Mouse (Mus musculus): ENCODE results near the gene Pou2f3. TPM values are rescaled to one million over a fixed set of nuclear protein-coding genes. Genes with fewer than 3 reads are reported as not detected.

The Pou2f3 gene
- total and polyA plus RNA-seq, 3 experiments = 0.14 TPM; not detected in 2

- Histone ChIP-seq H3K4me1 (ENCODE audit: control insufficient read depth, insufficient read depth, low read length) (peaks cover 13% of the 10 kb centered on the region), H3K4me3 (no peak overlapping the region), H3K36me3 (ENCODE audit: control insufficient read depth, insufficient read depth, low read length) (peaks cover 6% of the 10 kb centered on the region), H3K27ac (no peak overlapping the region), H3K9ac (ENCODE audit: low read depth, low read length) (no peak overlapping the region), H3K79me2 (replicated peaks; ENCODE audit: control insufficient read depth, insufficient read depth, low read length) (no peaks in the 10 kb centered on the region), H3K27me3 (ENCODE audit: control insufficient read depth, insufficient read depth, low read length) (no peaks in the 10 kb centered on the region)
- DNase-seq = no peak
- WGBS = 64% methylated on average over 8 of the region's 8 CpGs
- no peak for TF ChIP-seq CTCF (IDR thresholded peaks at IDR 0.05)
- no peak for TF ChIP-seq EP300 (IDR thresholded peaks at IDR 0.05; ENCODE audit: insufficient read depth, low read depth, low read length)
- TF ChIP-seq POLR2A (IDR thresholded peaks at IDR 0.05; ENCODE audit: insufficient read depth, low read depth, low read length) = no peak
- intact Hi-C loops (cut with DNase I) = no loop called here
Observed at GRCm38 (mm10) chr9:43110286-43110980, 99.7 kb downstream of the Pou2f3 start.

- Histone ChIP-seq H3K36me3 (ENCODE audit: control insufficient read depth, insufficient read depth, low read length) (no peaks in the 10 kb centered on the region; the same call in 1 of the 2 replicates), H3K9ac (ENCODE audit: low read depth, low read length) (no peak overlapping the region), H3K27me3 (ENCODE audit: control insufficient read depth, insufficient read depth, low read length) (no peaks in the 10 kb centered on the region), H3K79me2 (replicated peaks; ENCODE audit: control insufficient read depth, insufficient read depth, low read length) (no peaks in the 10 kb centered on the region), H3K4me3 (no peak overlapping the region), H3K27ac (no peak overlapping the region), H3K4me1 (ENCODE audit: control insufficient read depth, insufficient read depth, low read length) (peaks cover 10% of the 10 kb centered on the region)
- no peak for DNase-seq
- 89% methylated on average over 7 of the region's 7 CpGs for WGBS
- intact Hi-C loops (cut with DNase I) = no loop called here
- no peak for TF ChIP-seq CTCF (IDR thresholded peaks at IDR 0.05)
- no peak for TF ChIP-seq POLR2A (IDR thresholded peaks at IDR 0.05; ENCODE audit: insufficient read depth, low read depth, low read length)
- no peak for TF ChIP-seq EP300 (IDR thresholded peaks at IDR 0.05; ENCODE audit: insufficient read depth, low read depth, low read length)
Observed at GRCm38 (mm10) chr9:43109125-43109524, 101.0 kb downstream of the Pou2f3 start.

GRCm38 (mm10) chr9:43108721-43109120, 101.4 kb downstream of the Pou2f3 start:
- Histone ChIP-seq H3K27me3 (ENCODE audit: control insufficient read depth, insufficient read depth, low read length) (no peaks in the 10 kb centered on the region), H3K4me1 (ENCODE audit: control insufficient read depth, insufficient read depth, low read length) (peaks cover 10% of the 10 kb centered on the region), H3K4me3 (no peak overlapping the region), H3K27ac (no peak overlapping the region; the same call in 1 of the 2 replicates), H3K36me3 (ENCODE audit: control insufficient read depth, insufficient read depth, low read length) (no peaks in the 10 kb centered on the region; the same call in 1 of the 2 replicates), H3K9ac (ENCODE audit: low read depth, low read length) (no peak overlapping the region), H3K79me2 (replicated peaks; ENCODE audit: control insufficient read depth, insufficient read depth, low read length) (no peaks in the 10 kb centered on the region)
- intact Hi-C loops (cut with DNase I) = no loop called here
- TF ChIP-seq POLR2A (IDR thresholded peaks at IDR 0.05; ENCODE audit: insufficient read depth, low read depth, low read length) = no peak
- no peak for TF ChIP-seq EP300 (IDR thresholded peaks at IDR 0.05; ENCODE audit: insufficient read depth, low read depth, low read length)
- no peak for TF ChIP-seq CTCF (IDR thresholded peaks at IDR 0.05)
- WGBS = 85% methylated on average over 3 of the region's 3 CpGs
- no peak for DNase-seq

- no peaks in the 10 kb centered on the region; the same call in 1 of the 2 replicates for H3K36me3 ChIP-seq (ENCODE audit: control insufficient read depth, insufficient read depth, low read length)
- intact Hi-C loops (cut with DNase I) = no loop called here
- H3K79me2 ChIP-seq (replicated peaks; ENCODE audit: control insufficient read depth, insufficient read depth, low read length) = peaks cover 2% of the 10 kb centered on the region; the same call in 1 of the 2 replicates
- DNase-seq = no peak
- 57% methylated on average over 1 of the region's 1 CpGs for WGBS
- peaks cover 12% of the 10 kb centered on the region for H3K4me1 ChIP-seq (ENCODE audit: control insufficient read depth, insufficient read depth, low read length)
- no peaks in the 10 kb centered on the region for H3K27me3 ChIP-seq (ENCODE audit: control insufficient read depth, insufficient read depth, low read length)
- no peak for TF ChIP-seq EP300 (IDR thresholded peaks at IDR 0.05; ENCODE audit: insufficient read depth, low read depth, low read length)
- no peak overlapping the region for H3K9ac ChIP-seq (ENCODE audit: low read depth, low read length)
- H3K4me3 ChIP-seq = no peak overlapping the region
- H3K27ac ChIP-seq = peak overlapping the region; percentile 98
Observed at GRCm38 (mm10) chr9:43108081-43108480, 102.1 kb downstream of the Pou2f3 start.

GRCm38 (mm10) chr9:43107555-43107954, 102.6 kb downstream of the Pou2f3 start:
- Histone ChIP-seq H3K4me1 (ENCODE audit: control insufficient read depth, insufficient read depth, low read length) (peaks cover 14% of the 10 kb centered on the region), H3K36me3 (ENCODE audit: control insufficient read depth, insufficient read depth, low read length) (no peaks in the 10 kb centered on the region; the same call in 1 of the 2 replicates), H3K4me3 (no peak overlapping the region), H3K27me3 (ENCODE audit: control insufficient read depth, insufficient read depth, low read length) (no peaks in the 10 kb centered on the region), H3K27ac (peak overlapping the region; percentile 98), H3K9ac (ENCODE audit: low read depth, low read length) (peak overlapping the region; percentile 67), H3K79me2 (replicated peaks; ENCODE audit: control insufficient read depth, insufficient read depth, low read length) (peaks cover 3% of the 10 kb centered on the region; the same call in 1 of the 2 replicates)
- 23% methylated on average over 5 of the region's 5 CpGs for WGBS
- intact Hi-C loops (cut with DNase I) = loop anchor here (1.0 kb wide), 1 partner anchor 107 kb away; no protein-coding TSS in a partner anchor
- no peak for TF ChIP-seq EP300 (IDR thresholded peaks at IDR 0.05; ENCODE audit: insufficient read depth, low read depth, low read length)
- TF ChIP-seq POLR2A (IDR thresholded peaks at IDR 0.05; ENCODE audit: insufficient read depth, low read depth, low read length) = no peak; the same call in 1 of the 2 replicates
- no peak for TF ChIP-seq CTCF (IDR thresholded peaks at IDR 0.05)
- DNase-seq = no peak

GRCm38 (mm10) chr9:43107187-43107517, 103.0 kb downstream of the Pou2f3 start, which contains the start of gene Arhgef12:
Gene Arhgef12, minus strand, starts transcription at chr9:43107239.
- H3K4me3 ChIP-seq = peak within 1 kb of the TSS; percentile 90
- H3K79me2 ChIP-seq (replicated peaks; ENCODE audit: control insufficient read depth, insufficient read depth, low read length) = peaks cover 3% of the 10 kb centered on the region; the same call in 1 of the 2 replicates
- H3K9ac ChIP-seq (ENCODE audit: low read depth, low read length) = peak within 1 kb of the TSS; percentile 84
- H3K36me3 ChIP-seq (ENCODE audit: control insufficient read depth, insufficient read depth, low read length) = peaks cover 4% of the 10 kb centered on the region
- H3K4me1 ChIP-seq (ENCODE audit: control insufficient read depth, insufficient read depth, low read length) = peaks cover 14% of the 10 kb centered on the region
- peak within 1 kb of the TSS; percentile 98 for H3K27ac ChIP-seq
- DNase-seq = peak; percentile 60 to 74
- 3% methylated on average over 10 of the region's 10 CpGs for WGBS
- intact Hi-C loops (cut with DNase I) = loop anchor here (1.0 kb wide), 1 partner anchor 107 kb away; no protein-coding TSS in a partner anchor
- peak; percentile 75; the same call in 1 of the 2 replicates for TF ChIP-seq EP300 (IDR thresholded peaks at IDR 0.05; ENCODE audit: insufficient read depth, low read depth, low read length)
- peak; percentile 82 for TF ChIP-seq CTCF (IDR thresholded peaks at IDR 0.05)
- TF ChIP-seq POLR2A (IDR thresholded peaks at IDR 0.05; ENCODE audit: insufficient read depth, low read depth, low read length) = peak; percentile 38
- no peaks in the 10 kb centered on the region for H3K27me3 ChIP-seq (ENCODE audit: control insufficient read depth, insufficient read depth, low read length)

Data from heart, adult 2 months (tissue).